Mouse (Mus musculus): Measurements from ENCODE around the gene Ccdc60. TPM values are rescaled to one million over a fixed set of nuclear protein-coding genes. Genes with fewer than 3 reads are reported as not detected.
"Not testable (repeated sequence)": the region's sequence is repeated elsewhere in the genome, so short reads cannot be mapped to it uniquely, and the experiment has no call there.

Ccdc60 gene
- polyA plus RNA-seq, 1 experiment from 2014 or later, result 2.2 TPM

GRCm38 (mm10) chr5:116191596-116191995, 97.2 kb downstream of the Ccdc60 start:
- H3K9me3 ChIP-seq (ENCODE audit: control insufficient read depth, low read length), result no peaks in the 10 kb centered on the region
- ATAC-seq, result no peak
- no peak overlapping the region for H3K9ac ChIP-seq (ENCODE audit: low read depth, low read length)
- H3K4me2 ChIP-seq (ENCODE audit: low read length), result no peak overlapping the region
- H3K4me3 ChIP-seq (ENCODE audit: low read length), result no peak overlapping the region
- 70% methylated on average over 3 of the region's 3 CpGs for WGBS
- H3K36me3 ChIP-seq (ENCODE audit: control insufficient read depth, insufficient read depth, low read length), result no peaks in the 10 kb centered on the region
- H3K27ac ChIP-seq (ENCODE audit: low read depth, low read length), result no peak overlapping the region
- H3K27me3 ChIP-seq (replicated peaks; ENCODE audit: control insufficient read depth, insufficient read depth, low read length), result no peaks in the 10 kb centered on the region; the same call in 1 of the 2 replicates
- H3K4me1 ChIP-seq (ENCODE audit: control insufficient read depth, insufficient read depth, low read depth, low read length), result no peaks in the 10 kb centered on the region

DNA sequence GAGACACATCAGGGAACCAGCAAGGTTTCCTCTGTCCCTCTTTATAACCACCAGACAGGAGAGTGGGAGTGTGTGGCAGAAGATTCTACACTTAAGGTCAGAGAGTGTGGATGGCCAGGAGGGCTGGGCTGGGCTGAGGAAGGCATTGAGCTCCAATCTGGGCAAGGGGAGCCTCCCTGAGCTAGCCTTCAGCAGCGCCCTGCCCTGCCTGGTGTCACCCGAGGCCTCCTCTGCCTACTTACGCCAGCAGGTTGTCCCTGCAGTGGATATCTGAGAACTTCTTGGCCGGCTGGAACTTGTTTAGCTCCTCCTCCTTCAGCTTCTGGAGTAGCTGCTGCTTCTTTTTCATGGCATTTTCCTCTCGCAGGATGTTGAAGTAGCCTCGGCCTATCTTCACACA, 99.0 kb downstream of the Ccdc60 start:
- H3K36me3 ChIP-seq (ENCODE audit: control insufficient read depth, insufficient read depth, low read length), result no peaks in the 10 kb centered on the region
- no peaks in the 10 kb centered on the region for H3K4me1 ChIP-seq (ENCODE audit: control insufficient read depth, insufficient read depth, low read depth, low read length)
- no peak overlapping the region for H3K27ac ChIP-seq (ENCODE audit: low read depth, low read length)
- H3K27me3 ChIP-seq (replicated peaks; ENCODE audit: control insufficient read depth, insufficient read depth, low read length), result no peaks in the 10 kb centered on the region; the same call in 1 of the 2 replicates
- H3K9ac ChIP-seq (ENCODE audit: low read depth, low read length), result no peak overlapping the region
- 54% methylated on average over 6 of the region's 6 CpGs for WGBS
- no peak for ATAC-seq
- H3K9me3 ChIP-seq (ENCODE audit: control insufficient read depth, low read length), result peaks cover 4% of the 10 kb centered on the region
- no peak overlapping the region for H3K4me3 ChIP-seq (ENCODE audit: low read length)
- H3K4me2 ChIP-seq (ENCODE audit: low read length), result no peak overlapping the region

DNA sequence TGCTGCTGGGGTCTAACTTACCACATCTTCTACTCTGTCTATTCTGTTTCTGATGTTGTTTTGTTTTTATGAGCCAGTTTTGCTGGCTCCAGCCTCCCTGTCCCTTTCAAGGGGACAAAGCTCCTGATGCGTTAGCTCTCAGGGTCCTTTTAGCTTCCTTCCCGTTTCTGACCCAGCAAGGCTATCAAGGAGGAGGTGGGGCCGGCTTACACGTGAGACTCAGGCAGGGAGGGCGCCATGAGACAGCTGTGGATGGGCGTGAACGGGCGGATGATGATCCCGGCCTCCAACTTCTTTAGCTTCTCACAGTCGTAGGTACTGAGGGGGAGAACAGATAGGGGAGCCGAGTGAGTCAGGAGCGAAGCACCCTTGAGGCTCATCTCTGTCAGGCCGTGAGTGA, 108.2 kb downstream of the Ccdc60 start:
- no peak for ATAC-seq
- no peak overlapping the region for H3K27ac ChIP-seq (ENCODE audit: low read depth, low read length)
- WGBS, result 33% methylated on average over 13 of the region's 13 CpGs

GRCm38 (mm10) chr5:116171721-116172120, 117.1 kb downstream of the Ccdc60 start:
- H3K4me2 ChIP-seq (ENCODE audit: low read length), result no peak overlapping the region
- no peaks in the 10 kb centered on the region for H3K9me3 ChIP-seq (ENCODE audit: control insufficient read depth, low read length)
- no peak overlapping the region for H3K9ac ChIP-seq (ENCODE audit: low read depth, low read length)
- 97% methylated on average over 6 of the region's 6 CpGs for WGBS
- no peak overlapping the region for H3K27ac ChIP-seq (ENCODE audit: low read depth, low read length)
- H3K4me1 ChIP-seq (ENCODE audit: control insufficient read depth, insufficient read depth, low read depth, low read length), result no peaks in the 10 kb centered on the region
- no peak overlapping the region for H3K4me3 ChIP-seq (ENCODE audit: low read length)
- no peak for ATAC-seq
- H3K27me3 ChIP-seq (replicated peaks; ENCODE audit: control insufficient read depth, insufficient read depth, low read length), result no peaks in the 10 kb centered on the region
- H3K36me3 ChIP-seq (ENCODE audit: control insufficient read depth, insufficient read depth, low read length), result no peaks in the 10 kb centered on the region

More for the DNA sequence above, 108.2 kb downstream of the Ccdc60 start:
- H3K4me1 ChIP-seq (ENCODE audit: control insufficient read depth, insufficient read depth, low read depth, low read length), result no peaks in the 10 kb centered on the region
- H3K36me3 ChIP-seq (ENCODE audit: control insufficient read depth, insufficient read depth, low read length), result no peaks in the 10 kb centered on the region
- no peak overlapping the region for H3K4me2 ChIP-seq (ENCODE audit: low read length)
- no peak overlapping the region for H3K4me3 ChIP-seq (ENCODE audit: low read length)
- H3K9me3 ChIP-seq (ENCODE audit: control insufficient read depth, low read length), result no peaks in the 10 kb centered on the region; the same call in 1 of the 2 replicates
- H3K27me3 ChIP-seq (replicated peaks; ENCODE audit: control insufficient read depth, insufficient read depth, low read length), result no peaks in the 10 kb centered on the region
- H3K9ac ChIP-seq (ENCODE audit: low read depth, low read length), result no peak overlapping the region

- ATAC-seq, result no peak
- no peak overlapping the region for H3K4me3 ChIP-seq (ENCODE audit: low read length)
- no peaks in the 10 kb centered on the region for H3K4me1 ChIP-seq (ENCODE audit: control insufficient read depth, insufficient read depth, low read depth, low read length)
- no peaks in the 10 kb centered on the region for H3K27me3 ChIP-seq (replicated peaks; ENCODE audit: control insufficient read depth, insufficient read depth, low read length)
- H3K27ac ChIP-seq (ENCODE audit: low read depth, low read length), result no peak overlapping the region
- H3K9me3 ChIP-seq (ENCODE audit: control insufficient read depth, low read length), result no peaks in the 10 kb centered on the region
- H3K9ac ChIP-seq (ENCODE audit: low read depth, low read length), result no peak overlapping the region
- no peaks in the 10 kb centered on the region for H3K36me3 ChIP-seq (ENCODE audit: control insufficient read depth, insufficient read depth, low read length)
- WGBS, result 69% methylated on average over 13 of the region's 13 CpGs
- H3K4me2 ChIP-seq (ENCODE audit: low read length), result no peak overlapping the region
Measured at GRCm38 (mm10) chr5:116166965-116167364, 121.8 kb downstream of the Ccdc60 start.

DNA sequence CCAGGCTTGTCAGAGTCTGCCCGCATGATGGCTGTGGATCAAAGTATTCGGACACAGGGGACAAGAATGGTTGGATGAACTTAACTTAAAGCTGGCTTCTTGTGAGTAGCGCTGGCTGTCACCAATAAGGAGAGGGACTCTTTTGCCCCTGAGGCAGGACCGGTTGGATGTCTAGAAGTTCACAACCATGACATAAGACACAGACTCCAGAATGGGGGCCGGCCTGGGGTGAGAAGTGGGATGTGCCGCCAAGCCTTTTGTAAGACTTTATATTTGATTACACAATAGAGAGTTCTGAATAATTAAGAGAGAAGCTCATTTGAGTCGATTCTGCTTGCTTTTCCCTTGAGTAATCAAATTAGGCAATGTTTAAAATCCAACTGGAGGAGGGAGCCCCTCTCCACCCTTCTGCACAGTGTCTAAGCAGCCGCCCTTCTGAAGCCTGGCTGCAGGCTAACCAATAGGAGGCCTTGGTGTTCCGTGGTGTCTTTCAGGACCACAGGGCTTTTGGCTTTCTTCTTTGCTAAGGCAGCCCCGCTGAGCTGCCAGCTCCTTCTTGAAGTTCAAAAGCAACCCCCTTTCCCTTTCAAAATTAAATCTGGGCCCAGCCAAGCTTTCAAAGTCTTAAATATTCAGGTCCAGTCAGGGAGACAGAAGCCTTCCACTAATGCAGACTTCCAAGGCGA, 123.4 kb downstream of the Ccdc60 start:
- peak; percentile 80 for ATAC-seq
- no peaks in the 10 kb centered on the region for H3K4me1 ChIP-seq (ENCODE audit: control insufficient read depth, insufficient read depth, low read depth, low read length)
- H3K27ac ChIP-seq (ENCODE audit: low read depth, low read length), result no peak overlapping the region
- no peak overlapping the region for H3K9ac ChIP-seq (ENCODE audit: low read depth, low read length)
- no peak overlapping the region for H3K4me2 ChIP-seq (ENCODE audit: low read length)
- H3K27me3 ChIP-seq (replicated peaks; ENCODE audit: control insufficient read depth, insufficient read depth, low read length), result no peaks in the 10 kb centered on the region
- no peaks in the 10 kb centered on the region for H3K36me3 ChIP-seq (ENCODE audit: control insufficient read depth, insufficient read depth, low read length)
- no peaks in the 10 kb centered on the region for H3K9me3 ChIP-seq (ENCODE audit: control insufficient read depth, low read length)
- WGBS, result 39% methylated on average over 11 of the region's 11 CpGs
- no peak overlapping the region for H3K4me3 ChIP-seq (ENCODE audit: low read length)

DNA sequence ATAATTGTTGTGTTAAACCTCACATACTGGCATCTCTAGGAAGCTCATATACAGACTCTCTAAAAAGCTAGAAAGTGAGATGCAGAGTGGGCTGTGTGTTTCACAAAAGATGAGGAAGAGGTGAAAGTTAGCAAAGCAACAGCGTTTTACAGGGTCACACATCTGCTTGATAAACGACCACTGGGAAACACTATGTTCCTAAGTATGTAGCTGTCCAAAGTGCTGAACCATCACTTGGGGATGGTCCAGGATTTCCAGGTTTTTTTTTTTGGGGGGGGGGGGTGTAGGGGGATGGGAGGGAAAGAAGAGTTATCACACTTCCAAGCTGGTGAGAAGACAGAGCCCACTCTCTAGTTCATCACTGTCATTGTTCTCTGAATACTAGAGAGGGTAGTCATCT, 134.0 kb downstream of the Ccdc60 start:
- Histone ChIP-seq H3K9me3 (ENCODE audit: control insufficient read depth, low read length) (no peaks in the 10 kb centered on the region), H3K27me3 (replicated peaks; ENCODE audit: control insufficient read depth, insufficient read depth, low read length) (no peaks in the 10 kb centered on the region), H3K4me2 (ENCODE audit: low read length) (no peak overlapping the region), H3K4me1 (ENCODE audit: control insufficient read depth, insufficient read depth, low read depth, low read length) (no peaks in the 10 kb centered on the region), H3K36me3 (ENCODE audit: control insufficient read depth, insufficient read depth, low read length) (no peaks in the 10 kb centered on the region), H3K9ac (ENCODE audit: low read depth, low read length) (no peak overlapping the region), H3K4me3 (ENCODE audit: low read length) (no peak overlapping the region), H3K27ac (ENCODE audit: low read depth, low read length) (no peak overlapping the region)
- no peak for ATAC-seq
- 45% methylated on average over 2 of the region's 2 CpGs for WGBS

DNA sequence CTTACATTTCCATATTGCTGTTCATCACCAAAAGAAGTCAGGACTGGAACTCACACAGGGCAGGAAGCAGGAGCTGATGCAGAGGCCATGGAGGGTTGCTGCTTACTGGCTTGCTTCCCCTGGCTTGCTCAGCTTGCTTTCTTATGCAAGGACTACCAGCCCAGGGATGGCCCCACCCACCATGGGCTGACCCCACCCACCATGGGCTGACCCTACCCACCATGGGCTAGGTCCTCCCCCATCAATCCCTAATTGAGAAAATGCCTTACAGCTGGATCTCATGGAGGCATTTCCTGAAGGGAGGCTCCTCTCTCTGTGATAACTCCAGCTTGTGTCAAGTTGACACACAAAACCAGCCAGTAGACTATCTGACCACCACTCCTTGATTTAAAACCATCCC, 142.3 kb downstream of the Ccdc60 start:
- not testable (repeated sequence) for H3K4me1 ChIP-seq (ENCODE audit: control insufficient read depth, insufficient read depth, low read depth, low read length); H3K27ac ChIP-seq (ENCODE audit: low read depth, low read length)

DNA sequence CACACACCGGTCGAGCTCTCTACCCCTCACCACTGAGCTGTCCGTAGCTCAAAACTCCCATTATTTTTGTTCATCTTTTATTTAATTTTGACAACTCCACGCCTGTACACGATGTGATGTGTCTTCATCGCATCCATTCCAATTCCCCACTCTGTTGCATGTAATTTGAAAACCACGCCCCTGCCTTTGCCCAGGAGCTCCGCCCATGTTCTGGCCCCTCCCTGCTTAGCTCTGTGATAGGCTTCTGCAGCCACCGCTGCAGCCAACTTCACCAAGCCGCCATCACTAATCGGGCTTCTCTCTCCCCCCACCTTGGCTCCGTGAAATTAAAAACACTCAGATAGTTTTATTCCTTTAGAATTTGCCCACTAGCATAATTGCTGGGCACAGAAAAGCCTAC, 144.1 kb downstream of the Ccdc60 start:
- H3K4me3 ChIP-seq (ENCODE audit: low read length), result no peak overlapping the region
- WGBS, result 67% methylated on average over 12 of the region's 12 CpGs
- H3K4me1 ChIP-seq (ENCODE audit: control insufficient read depth, insufficient read depth, low read depth, low read length), result no peaks in the 10 kb centered on the region
- H3K4me2 ChIP-seq (ENCODE audit: low read length), result no peak overlapping the region
- H3K27me3 ChIP-seq (replicated peaks; ENCODE audit: control insufficient read depth, insufficient read depth, low read length), result no peaks in the 10 kb centered on the region
- H3K9me3 ChIP-seq (ENCODE audit: control insufficient read depth, low read length), result no peaks in the 10 kb centered on the region
- no peak for ATAC-seq
- H3K36me3 ChIP-seq (ENCODE audit: control insufficient read depth, insufficient read depth, low read length), result no peaks in the 10 kb centered on the region
- no peak overlapping the region for H3K9ac ChIP-seq (ENCODE audit: low read depth, low read length)
- no peak overlapping the region for H3K27ac ChIP-seq (ENCODE audit: low read depth, low read length)

More for the DNA sequence above, 142.3 kb downstream of the Ccdc60 start:
- not testable (repeated sequence) for ATAC-seq; H3K4me3 ChIP-seq (ENCODE audit: low read length); H3K9ac ChIP-seq (ENCODE audit: low read depth, low read length); H3K9me3 ChIP-seq (ENCODE audit: control insufficient read depth, low read length); H3K36me3 ChIP-seq (ENCODE audit: control insufficient read depth, insufficient read depth, low read length); H3K27me3 ChIP-seq (replicated peaks; ENCODE audit: control insufficient read depth, insufficient read depth, low read length); H3K4me2 ChIP-seq (ENCODE audit: low read length)

Data from hindbrain, embryonic 16.5 days (tissue).